Mouse (Mus musculus) midbrain, embryonic 16.5 days (tissue): Measurements from ENCODE around the gene Raet1e. TPM values are rescaled to one million over a fixed set of nuclear protein-coding genes. Genes with fewer than 3 reads are reported as not detected.
"Not testable (repeated sequence)": the region's sequence is repeated elsewhere in the genome, so short reads cannot be mapped to it uniquely, and the experiment has no call there.

Source experiments
- ATAC-seq: fragments of 200-750 bp; cut with Nextera tagmentation; 2 replicates; pipeline ENCODE4 v1.8.0; 2017; ENCODE audit warnings: moderate TSS enrichment
- H3K27ac ChIP-seq: fragments of 300-500 bp; sonication (generic); 2 replicates; pipeline ENCODE4 v1.5.1; 2014; ENCODE audit warnings: mild to moderate bottlenecking, low read length, mixed read lengths
- H3K27me3 ChIP-seq: fragments of 300-500 bp; sonication (generic); 2 replicates; pipeline ENCODE4 v1.6.1; 2014; ENCODE audit warnings: low read depth, low read length, mixed read lengths; ENCODE audit not compliant: control insufficient read depth, insufficient read depth
- H3K36me3 ChIP-seq: fragments of 300-500 bp; sonication (generic); 2 replicates; pipeline ENCODE4 v1.6.1; 2014; ENCODE audit warnings: mild to moderate bottlenecking, low read length, moderate library complexity, mixed read lengths; ENCODE audit not compliant: control insufficient read depth, insufficient read depth
- H3K4me1 ChIP-seq: fragments of 300-500 bp; sonication (generic); 2 replicates; pipeline ENCODE4 v1.6.1; 2014; ENCODE audit warnings: mild to moderate bottlenecking, low read length, mixed read lengths; ENCODE audit not compliant: control insufficient read depth, insufficient read depth
- H3K4me2 ChIP-seq: fragments of 300-500 bp; sonication (generic); 2 replicates; pipeline ENCODE4 v1.6.1; 2014; ENCODE audit warnings: mild to moderate bottlenecking, low read length, mixed read lengths
- H3K4me3 ChIP-seq: fragments of 300-500 bp; sonication (generic); 2 replicates; pipeline ENCODE4 v1.5.1; 2014; ENCODE audit warnings: low read depth, mild to moderate bottlenecking, low read length, moderate library complexity, mixed read lengths
- H3K9ac ChIP-seq: fragments of 300-500 bp; sonication (generic); 2 replicates; pipeline ENCODE4 v1.6.1; 2014; ENCODE audit warnings: low read depth, low read length, mixed read lengths
- H3K9me3 ChIP-seq: fragments of 300-500 bp; sonication (generic); replicated peaks from 2 replicates; pipeline ENCODE4 v1.6.1; 2014; ENCODE audit warnings: mild to moderate bottlenecking, low read length, mixed read lengths; ENCODE audit not compliant: control insufficient read depth, poor library complexity, severe bottlenecking
- WGBS: fragments of 180-500 bp; shearing (Covaris S2); extraction: QIAGEN DNeasy Blood & Tissue Kit; methylation state at CpG from one replicate; pipeline ENCODE4 v1.1.7; 2014; 5-methylcytosine and 5-hydroxymethylcytosine counted together
- polyA plus RNA-seq: library from polyadenylated mRNA; unstranded; fragments of >200 nt; fragmentation: Nextera tagmentation; extraction: Ambion mirVana; gene quantifications from 2 replicates; pipeline ENCODE4 v1.2.1, GENCODE M21; 2015

The Raet1e gene
- polyA plus RNA-seq, 1 experiment from 2014 or later = 0.46 TPM

DNA sequence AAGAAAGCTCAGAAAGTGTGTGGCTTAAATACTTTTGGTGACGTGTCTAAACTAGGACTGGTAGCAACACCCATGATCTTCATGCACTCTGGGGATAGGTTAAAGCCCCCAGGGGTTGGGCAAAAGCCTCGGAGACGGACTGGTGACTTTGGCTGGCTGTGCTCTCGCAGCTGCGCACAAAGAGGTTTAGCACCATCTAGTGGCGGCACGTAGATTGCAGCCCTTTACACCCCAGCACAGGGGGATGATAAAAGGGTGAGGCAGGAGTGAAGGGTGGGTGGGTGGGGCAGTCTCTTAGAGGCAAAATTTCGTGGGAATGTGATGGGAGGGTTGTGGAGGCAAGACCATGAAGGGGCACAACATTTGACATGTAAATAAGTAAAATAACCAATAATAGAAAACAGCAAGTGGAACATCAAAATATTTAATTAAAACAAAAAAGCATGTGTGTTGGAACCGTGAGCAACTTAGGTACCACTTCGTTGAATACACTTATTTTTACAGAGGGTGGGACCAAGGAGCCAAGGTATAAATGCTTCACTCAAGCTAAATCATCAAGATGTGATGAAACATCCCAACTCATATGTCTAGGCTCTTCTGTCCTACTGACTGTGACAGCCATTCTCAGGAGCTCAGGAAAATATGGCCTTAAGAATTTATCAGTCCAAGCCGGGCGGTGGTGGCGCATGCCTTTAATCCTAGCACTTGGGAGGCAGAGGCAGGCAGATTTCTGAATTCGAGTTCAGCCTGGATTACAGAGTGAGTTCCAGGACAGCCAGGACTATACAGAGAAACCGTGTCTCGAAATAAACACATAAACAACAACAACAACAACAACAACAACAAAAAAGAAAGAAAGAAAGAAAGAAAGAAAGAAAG is 5.6 kb downstream of the Raet1e start:
- not testable (repeated sequence) for H3K4me3 ChIP-seq, H3K9ac ChIP-seq, H3K27ac ChIP-seq, H3K9me3 ChIP-seq, H3K36me3 ChIP-seq, H3K4me1 ChIP-seq, H3K27me3 ChIP-seq
- 34% methylated on average over 13 of the region's 16 CpGs for WGBS
- peak; percentile 74 for ATAC-seq
- peak overlapping the region; percentile 39 for H3K4me2 ChIP-seq

DNA sequence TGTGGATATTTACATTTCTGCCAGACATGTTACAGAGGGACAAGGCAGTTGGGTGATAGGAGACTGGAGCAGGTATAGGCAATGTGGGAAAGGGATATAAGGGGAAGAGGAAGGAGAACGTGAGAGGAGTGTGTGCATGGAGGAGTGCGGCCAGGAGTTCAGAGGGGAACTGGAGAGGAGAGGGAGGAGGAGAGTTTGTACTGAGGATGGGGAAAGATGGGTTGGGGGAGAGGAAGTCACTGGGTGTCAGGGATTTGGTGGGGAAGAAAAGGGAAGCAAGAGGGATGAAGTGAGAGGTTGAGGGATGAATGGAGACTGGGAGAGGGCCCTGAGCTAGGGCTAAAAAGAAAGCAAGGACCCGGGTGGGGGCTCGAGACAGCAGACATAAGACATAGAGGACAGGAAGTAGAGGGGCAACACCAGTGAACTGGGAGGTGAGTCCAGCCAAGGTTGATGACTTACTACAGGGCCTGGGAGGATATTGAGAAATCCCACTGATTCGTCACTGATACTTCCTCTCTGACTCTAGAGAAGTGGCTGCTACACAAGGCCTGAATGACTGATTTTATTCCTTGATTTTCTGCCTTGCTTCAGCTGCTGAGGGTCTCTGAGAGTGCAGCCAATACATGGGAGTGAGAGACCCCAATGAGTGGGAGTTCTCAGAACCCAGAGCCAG is 7.1 kb downstream of the Raet1e start:
- not testable (repeated sequence) for H3K27me3 ChIP-seq, H3K36me3 ChIP-seq, H3K9me3 ChIP-seq, H3K9ac ChIP-seq, H3K4me1 ChIP-seq, ATAC-seq, H3K4me2 ChIP-seq, H3K27ac ChIP-seq, H3K4me3 ChIP-seq
- WGBS = 77% methylated on average over 4 of the region's 5 CpGs

DNA sequence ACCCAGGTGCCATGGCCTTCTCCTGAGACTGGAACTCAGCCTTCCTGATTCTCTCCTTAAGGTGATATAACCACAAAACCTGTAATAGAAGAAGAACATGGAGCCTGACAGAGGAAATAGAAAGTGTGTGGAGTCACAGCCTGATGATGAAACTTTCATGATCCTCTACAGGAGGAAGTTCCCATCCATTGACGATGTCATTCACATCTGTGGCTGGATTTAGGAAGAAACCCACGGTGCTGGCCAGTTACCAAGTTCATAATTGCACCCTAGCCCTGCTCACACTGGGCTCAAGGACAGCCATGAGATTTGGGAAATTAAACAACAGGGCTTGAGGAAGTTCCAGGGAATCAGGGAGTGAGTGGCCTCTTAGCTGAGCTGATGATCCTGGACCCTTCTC is 7.7 kb downstream of the Raet1e start:
- not testable (repeated sequence) for H3K4me2 ChIP-seq, H3K36me3 ChIP-seq, H3K4me1 ChIP-seq, H3K4me3 ChIP-seq, ATAC-seq, H3K9me3 ChIP-seq, H3K27ac ChIP-seq, H3K9ac ChIP-seq, H3K27me3 ChIP-seq
- WGBS = 84% methylated on average over 2 of the region's 2 CpGs

DNA sequence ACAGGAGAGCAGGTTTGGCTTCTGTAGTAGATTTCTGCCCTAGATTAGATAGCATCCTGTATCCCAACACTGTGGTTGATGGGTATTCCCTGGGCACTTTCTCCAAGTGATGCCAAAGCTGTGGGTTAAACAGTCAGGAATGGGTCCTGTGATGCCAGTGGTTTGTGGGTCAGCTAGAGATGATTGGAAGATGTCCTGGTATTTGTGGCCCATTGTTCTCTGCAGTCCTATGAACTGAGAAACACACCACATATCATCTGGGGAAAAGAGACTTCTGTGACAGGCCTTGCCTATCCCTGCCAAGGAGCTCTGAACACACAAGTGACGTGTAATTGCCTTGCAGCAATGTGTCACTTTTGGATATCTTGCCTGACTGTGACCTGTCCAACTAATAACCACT is 8.7 kb downstream of the Raet1e start:
- H3K4me1 ChIP-seq, H3K4me3 ChIP-seq, H3K27me3 ChIP-seq, H3K27ac ChIP-seq, H3K36me3 ChIP-seq, ATAC-seq, H3K9ac ChIP-seq, H3K4me2 ChIP-seq, H3K9me3 ChIP-seq: not testable (repeated sequence)
- 80% methylated on average over 1 of the region's 1 CpGs for WGBS

DNA sequence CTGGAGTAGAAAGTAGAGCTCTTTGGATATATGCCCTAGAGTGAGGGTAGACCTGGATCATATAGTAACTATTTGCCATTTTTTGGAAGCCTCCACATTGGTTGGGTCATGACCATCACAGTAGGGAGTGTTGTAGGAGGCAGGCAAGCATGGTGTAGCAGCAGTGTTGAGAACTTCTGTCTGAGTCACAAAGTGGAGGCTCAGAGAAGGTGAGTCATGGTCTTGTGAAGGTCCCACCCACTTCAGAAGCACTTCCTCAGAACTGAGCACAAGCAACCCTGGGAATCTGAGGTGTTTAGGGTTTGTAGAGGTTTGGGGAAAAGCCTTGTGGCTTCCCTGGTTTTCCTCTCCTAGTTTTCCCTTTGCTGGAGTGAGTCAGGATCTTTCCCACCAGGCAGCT is 10.7 kb downstream of the Raet1e start:
- not testable (repeated sequence) for H3K4me3 ChIP-seq, H3K4me1 ChIP-seq, H3K27ac ChIP-seq, H3K9ac ChIP-seq, ATAC-seq, H3K36me3 ChIP-seq, H3K27me3 ChIP-seq, H3K4me2 ChIP-seq, H3K9me3 ChIP-seq

DNA sequence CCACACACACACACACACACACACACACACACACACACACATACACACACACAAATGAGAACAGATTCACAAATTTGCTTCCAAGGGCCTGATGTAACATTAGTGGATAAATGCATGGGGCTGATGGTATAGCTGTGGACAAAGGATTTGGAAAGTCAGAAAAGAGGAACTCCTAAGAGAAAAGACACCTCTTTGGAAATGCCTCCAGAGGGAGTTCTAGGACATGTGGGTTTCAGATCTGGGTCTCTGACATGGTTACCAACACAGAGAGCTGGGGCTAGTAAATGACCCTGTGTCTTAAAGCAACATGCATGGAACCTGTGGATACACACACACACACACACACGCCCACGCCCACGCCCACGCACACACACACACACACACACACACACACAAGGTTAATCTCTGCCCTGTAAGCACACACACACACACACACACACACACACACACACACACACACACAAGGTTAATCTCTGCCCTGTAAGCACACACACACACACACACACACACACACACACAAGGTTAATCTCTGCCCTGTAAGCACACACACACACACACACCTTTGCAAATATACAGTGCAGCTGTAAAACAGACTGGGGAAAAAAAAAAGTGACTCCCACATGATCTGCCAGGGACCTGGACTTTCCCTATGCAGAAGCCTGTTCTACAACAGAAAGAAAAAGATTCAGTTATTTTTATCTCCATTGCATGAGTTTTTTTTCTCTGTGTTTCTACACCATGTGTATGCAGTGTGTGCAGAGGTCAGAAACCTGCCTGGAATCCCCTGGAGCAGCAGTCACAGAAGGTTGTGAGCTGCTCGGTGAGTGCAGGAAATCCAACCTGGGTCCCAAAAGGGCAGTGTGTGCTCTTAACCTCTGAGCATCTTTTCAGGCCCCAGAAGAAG is 14.3 kb downstream of the Raet1e start:
- not testable (repeated sequence) for H3K36me3 ChIP-seq, H3K4me1 ChIP-seq, ATAC-seq, H3K9me3 ChIP-seq, H3K4me3 ChIP-seq, H3K9ac ChIP-seq, H3K4me2 ChIP-seq, H3K27ac ChIP-seq, H3K27me3 ChIP-seq
- 68% methylated on average over 4 of the region's 5 CpGs for WGBS

DNA sequence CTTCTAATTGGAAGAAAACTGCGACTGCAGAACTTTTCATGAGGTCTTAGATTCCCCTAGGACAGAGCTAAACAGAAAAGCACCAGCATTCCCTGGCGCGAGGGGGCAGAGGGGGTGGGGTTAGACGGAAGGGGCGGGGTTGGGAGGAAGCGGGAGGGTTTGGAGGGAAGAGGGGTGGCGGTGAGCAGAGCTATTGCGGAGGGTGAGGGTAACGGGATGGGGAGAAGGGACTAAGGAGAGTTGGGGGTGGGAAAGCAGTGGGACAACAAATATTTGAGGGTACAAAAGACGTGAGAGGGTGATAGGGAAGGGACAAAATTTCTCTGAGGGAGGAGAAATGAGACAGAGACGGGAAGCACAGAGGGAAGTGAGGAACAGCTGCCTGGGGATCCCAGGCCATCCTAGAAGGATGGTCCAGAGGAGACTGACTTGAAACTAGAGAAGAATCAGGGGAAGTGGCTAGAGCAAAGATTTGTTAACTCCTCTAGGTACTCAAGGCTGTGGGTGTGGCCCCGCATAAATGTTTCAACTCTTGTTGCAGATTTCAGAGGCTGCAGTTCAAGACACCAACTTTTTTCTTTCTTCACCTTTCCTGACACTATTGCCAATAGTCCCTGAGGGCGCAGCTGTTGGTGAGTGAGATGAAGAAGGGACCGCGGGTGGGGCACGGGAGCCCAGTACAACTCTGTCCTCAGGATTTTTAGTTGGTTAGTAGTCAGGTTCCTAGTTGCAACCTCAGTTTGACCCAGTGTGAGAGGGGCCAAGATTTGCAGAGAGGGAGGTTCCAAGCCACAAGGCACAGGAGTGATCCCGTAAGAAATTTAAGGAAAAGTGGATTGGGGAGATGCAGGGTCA is 15.2 kb downstream of the Raet1e start:
- H3K9ac ChIP-seq, H3K4me2 ChIP-seq, H3K4me1 ChIP-seq, H3K27ac ChIP-seq, H3K4me3 ChIP-seq, H3K9me3 ChIP-seq, H3K36me3 ChIP-seq, H3K27me3 ChIP-seq: not testable (repeated sequence)
- whole genome bisulfite sequencing = 17% methylated on average over 11 of the region's 17 CpGs
- 0 out of 2 replicates have a peak, but pooled peaks have one; percentile 42 for ATAC-seq

DNA sequence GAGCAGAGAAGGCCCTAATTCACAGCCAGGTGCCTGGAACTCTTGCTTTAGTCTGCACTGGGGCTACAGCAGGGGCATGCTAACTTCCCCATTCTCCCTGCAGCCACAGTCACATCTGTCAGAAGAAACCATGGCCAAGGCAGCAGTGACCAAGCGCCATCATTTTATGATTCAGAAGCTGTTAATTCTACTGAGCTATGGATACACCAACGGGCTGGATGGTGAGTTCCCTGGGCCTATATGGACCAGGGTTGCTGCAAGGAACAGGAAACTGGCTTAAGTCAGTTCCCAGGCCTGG is 15.8 kb downstream of the Raet1e start:
- not testable (repeated sequence) for H3K36me3 ChIP-seq, H3K4me1 ChIP-seq, H3K27me3 ChIP-seq, H3K4me2 ChIP-seq, H3K4me3 ChIP-seq, ATAC-seq, H3K27ac ChIP-seq, H3K9me3 ChIP-seq, H3K9ac ChIP-seq
- WGBS = 71% methylated on average over 1 of the region's 2 CpGs
